Mouse (Mus musculus) right cerebral cortex, postnatal 10 days (tissue): Measurements from ENCODE around the gene Tmem170.
"Not testable (repeated sequence)": the region's sequence is repeated elsewhere in the genome, so short reads cannot be mapped to it uniquely, and the experiment has no call there.

ENCODE experiments used
- DNase-seq, 2 experiments: peaks; one replicate each; pipeline ENCODE4 v3.0.0; 2021; ENCODE audit warnings: low spot score in 2 of 2

Tmem170 gene

DNA sequence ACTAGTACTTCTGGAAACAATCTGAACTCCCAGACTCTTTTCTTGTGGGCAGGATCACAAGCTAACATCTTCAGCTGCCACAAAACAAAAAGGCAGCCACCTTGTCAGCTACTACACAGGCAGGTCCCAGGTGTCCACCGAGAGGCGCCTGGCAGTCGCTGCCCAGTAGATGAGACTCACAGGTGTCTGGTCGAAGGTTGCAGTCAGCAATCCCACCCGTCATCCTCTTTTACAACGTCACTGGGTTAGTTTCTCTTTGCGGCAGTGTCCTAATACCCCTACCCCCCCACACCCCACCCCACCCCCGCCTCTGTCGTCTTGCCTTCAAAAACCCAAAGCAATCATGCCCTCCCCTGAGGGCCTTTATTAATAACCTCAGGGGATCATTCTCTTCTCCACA is 792 bp downstream of the Tmem170 start:
- DNase-seq, result no peak

DNA sequence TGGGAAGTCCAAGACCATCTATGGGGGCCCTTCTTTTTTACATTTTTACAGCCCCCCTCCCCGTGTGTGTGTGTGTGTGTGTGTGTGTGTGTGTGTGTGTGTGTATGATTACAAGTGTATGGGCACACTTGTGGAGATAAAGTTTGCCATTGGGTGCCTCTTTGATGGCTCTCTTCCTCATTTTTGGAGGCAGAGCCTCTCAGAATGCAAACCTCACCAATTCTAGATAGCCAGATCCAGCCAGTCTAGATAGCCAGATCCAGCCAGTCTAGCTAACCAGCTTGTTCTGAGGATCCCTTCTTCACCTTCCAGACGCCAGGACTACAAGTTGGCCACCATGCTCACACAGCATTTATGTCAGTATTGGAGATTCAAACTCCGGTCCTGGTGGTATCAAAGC is 5.3 kb downstream of the Tmem170 start:
- no peak for DNase-seq

DNA sequence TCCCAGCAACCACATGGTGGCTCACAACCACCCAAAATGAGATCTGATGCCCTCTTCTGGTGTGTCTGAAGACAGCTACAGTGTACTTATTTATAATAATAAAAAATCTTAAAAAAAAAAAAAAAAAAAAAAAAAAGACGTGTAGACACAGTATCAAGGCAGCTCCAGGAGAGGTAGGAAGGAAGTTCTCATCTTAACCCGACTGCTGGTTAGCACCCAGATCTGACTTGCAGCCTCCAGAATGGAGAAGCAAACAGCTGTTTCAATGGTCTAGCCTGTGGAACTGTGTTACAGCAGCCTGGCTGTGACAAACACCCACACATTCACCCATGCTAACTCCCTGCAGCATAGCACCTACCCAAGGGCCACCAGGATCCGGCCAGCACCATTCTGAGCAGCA is 6.2 kb downstream of the Tmem170 start:
- DNase-seq, result no peak

DNA sequence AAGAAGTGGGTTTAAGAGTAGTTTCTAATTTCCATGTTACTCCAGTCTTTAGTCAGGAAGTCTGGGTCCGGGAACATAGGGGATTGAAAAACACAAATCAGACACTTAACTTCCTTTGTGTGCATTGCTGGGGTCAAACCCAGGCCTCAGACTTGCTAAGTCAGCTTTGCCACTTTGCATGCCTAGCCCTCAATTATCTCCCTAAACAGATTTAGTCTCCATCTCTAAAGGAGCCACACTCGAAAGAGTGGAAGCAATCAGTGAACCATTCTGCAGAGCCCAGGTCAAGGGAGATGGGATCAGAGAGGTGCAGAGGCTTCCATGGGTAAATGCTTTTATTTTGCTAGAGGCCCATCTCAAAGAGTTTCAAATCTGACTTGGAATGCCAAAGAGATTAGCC is 7.9 kb downstream of the Tmem170 start:
- no peak for DNase-seq

DNA sequence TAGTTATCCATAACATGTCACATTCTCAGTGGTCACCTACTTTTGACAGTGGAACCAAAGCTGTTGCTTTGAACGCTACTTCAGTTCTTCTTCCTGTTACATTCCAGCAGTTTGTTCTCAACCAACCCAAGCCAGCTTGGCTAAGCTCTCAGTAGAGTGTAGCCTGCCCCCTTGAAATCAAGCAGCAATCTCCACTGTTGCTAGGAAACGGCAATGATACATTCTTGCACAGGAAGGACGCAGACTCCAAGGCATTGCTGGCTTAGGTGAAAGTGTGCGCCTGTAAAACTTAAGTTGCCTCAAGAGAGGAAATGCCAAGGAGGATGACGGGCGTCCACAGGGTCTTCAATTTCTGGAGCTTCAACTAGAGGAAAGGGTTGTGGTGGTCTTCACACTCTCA is 10.7 kb downstream of the Tmem170 start:
- no peak for DNase-seq

DNA sequence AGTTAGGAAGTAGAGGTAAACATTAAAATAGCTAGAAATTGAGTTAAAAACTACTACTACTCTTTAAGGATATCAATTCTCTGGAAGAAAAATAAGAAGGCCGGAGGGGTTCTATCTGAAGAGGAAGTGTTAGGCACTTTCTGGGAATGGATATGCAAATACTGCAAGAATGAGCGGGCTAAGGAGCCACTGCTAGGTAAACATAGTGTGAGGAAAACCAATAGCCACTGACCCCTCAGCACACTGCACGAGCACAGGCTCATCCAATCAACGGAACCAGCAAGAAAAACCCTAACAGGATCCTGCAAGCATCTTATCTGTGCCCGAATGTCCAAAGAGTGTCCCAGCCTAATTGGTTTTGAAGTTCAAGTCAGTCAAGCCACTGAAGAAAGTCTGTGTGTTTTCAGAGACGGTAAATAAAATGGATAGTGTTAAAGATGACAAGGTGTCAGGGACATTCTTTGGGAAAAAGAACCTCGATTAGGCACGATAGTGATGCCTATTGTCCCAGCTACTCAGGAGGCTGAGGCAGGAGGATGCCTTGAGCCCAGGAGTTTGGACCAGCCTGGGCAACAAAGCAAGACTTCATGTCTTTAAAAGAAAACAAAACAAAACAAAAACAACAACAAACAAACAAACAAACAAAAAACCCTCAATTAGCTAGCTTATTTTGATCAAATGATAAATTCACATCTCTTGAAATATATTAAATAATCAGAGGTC is 11.3 kb downstream of the Tmem170 start:
- DNase-seq, result no peak

DNA sequence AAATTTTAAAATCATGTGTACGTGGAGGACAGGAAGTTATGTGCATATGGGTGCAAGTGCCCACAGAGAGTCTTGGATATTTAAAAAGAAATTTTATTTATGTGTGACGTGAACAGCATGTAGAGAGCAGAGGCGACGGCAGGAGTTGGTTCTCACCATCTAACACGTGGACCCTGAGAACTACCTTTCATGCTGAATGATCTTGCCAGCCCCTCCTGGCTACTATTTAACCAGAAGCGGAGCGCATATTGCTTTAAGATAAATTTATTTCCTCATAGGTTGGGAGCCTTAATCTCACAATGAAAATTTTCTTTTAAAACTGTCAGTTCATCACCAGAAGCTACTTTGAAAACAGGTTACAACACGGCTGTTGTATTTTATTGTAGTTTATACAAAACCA is 11.9 kb downstream of the Tmem170 start:
- no peak for DNase-seq

DNA sequence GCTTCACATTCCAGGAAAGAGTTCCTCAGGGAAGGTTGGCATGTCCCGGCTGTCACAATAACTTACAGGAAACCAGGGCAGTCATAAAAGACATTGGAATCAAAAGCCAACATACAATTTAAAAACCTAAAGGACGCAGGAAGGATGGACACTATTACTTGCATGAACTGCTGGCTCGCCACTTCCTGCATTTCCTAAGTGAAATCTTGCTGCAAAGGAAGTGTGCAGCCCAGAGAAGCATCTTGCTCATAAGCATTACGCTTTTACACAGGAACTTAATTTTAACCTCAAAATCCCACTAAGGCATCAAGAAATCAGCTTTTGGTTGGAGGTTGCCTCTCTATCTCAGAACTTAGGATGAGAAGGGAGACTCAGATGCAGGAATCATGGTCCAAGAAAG is 13.3 kb downstream of the Tmem170 start:
- DNase-seq, result no peak

DNA sequence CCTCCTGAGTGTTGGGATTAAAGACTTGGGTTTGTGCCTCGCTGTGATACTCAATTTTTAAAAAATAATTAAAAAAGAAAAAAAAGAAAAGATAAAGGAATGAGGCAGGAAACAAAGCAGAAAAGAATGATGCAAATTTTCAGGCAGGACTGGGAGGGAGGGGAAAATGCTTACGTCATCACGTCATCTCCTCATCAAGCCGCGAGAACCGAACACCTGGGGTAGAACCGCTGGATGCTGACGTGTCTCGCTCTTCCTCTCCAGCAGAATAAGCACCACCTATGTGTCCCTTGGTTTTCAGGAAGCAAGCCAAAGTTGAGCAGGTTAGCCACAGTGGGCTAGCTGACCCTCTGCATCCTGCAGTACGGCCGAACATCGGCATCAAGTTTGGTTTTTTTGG is 20.6 kb downstream of the Tmem170 start:
- no peak for DNase-seq

DNA sequence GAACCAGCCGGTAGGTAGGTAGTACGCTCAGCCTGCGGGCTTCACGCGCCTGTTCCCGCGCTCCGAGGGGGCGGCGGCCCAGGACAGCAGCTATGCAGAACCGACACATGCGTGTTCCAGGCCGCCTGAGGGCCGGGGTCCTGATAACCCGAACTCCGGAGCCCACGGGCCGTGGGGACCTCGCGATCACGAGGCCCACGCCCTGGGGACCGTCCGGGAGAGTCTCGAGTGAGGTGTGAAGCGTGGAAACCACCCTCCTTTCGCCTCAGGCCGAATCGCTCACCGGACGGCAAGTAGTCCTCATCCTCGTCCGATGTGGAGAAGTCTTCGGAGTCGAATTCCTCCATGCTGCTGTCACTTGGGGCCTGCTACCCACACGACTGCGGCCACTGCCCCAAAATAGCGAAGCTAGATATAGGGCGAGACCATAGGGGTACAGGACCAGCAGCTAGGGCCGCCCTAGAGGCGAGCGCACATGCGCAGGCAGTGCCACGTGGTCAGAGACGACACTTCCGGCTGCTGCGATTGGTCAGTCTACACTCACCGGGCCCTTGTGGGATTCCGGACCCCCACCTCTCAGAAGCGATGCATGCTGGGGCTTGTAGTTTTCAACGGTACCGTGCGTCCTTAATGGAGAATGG is 22.6 kb downstream of the Tmem170 start, which contains the start of gene Cfdp1:
Cfdp1 (minus strand) TSS at position 431 of the 641 bp plus-strand sequence.
- peak; percentile 98 to 99 for DNase-seq

DNA sequence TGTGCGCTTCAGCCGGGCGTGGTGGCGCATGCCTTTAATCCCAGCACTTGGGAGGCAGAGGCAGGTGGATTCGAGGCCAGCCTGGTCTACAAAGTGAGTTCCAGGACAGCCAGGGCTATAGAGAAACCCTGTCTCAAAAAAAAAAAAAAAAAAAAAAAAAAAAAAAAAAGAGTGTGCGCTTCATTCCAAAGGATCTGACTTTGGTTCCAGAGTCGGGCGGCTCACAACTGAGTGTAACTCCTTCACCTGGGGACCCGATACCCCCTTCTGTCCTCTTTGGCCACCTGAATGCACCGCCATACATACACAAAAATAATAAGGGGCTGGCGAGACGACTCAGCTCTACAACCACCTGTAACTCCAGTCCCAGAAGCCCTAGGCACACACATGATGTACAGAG is 23.3 kb downstream of the Tmem170 start:
- not testable (repeated sequence) for DNase-seq

DNA sequence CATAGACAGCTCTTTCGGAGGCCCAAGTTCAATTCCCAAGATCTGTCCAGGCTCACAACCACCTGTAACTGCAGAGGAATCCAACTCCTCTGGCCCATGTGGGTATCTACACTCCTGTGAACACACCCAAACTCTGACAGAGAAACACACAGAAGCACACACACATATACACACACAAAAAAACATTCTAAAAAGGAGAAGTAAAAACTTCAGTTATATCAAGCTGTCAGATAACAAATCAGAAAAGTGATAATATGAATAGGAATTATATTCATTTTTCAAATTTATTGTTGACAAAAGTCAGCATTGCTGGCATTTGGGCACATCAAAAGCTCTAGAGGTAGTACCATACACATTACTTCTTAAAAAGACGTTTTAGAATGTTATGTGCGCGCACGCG is 29.8 kb downstream of the Tmem170 start:
- DNase-seq, result no peak

DNA sequence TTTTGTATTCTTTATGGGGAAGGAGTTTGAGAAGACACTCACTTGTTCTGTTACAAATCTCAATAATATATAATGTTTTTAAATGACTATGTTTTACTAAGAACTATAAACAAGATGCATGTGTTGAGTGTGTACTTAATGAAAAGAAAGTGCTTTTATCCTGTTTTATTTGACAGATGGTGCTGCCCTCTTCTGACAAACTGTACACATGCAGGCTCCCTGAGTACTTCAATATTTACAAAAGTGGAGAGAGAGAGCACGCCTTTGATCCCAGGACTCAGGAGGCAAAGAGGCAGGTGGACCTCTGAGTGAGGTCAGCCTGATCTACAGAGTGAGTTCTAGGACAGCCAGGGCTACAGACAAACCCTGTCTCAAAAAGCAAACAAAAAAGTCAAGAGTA is 41.0 kb downstream of the Tmem170 start:
- no peak for DNase-seq

DNA sequence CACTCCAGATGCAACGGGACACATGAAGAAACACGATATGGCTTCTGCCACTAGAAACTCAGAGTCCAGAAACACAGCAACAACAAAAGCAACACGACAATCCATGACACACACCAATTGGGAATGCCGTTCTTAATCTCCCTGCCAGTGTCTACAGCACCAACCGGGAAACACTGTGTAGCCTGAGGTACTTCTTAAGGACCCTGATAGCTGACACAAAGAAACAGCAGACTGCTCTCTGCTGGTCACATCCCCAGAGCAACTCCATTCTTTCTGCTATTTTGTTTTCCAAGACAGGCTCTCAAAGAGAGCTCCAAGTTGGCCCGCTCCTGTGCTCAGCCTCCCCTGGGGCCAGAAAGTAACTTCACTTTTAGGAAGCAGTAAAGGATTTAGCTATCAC is 42.5 kb downstream of the Tmem170 start:
- no peak for DNase-seq

DNA sequence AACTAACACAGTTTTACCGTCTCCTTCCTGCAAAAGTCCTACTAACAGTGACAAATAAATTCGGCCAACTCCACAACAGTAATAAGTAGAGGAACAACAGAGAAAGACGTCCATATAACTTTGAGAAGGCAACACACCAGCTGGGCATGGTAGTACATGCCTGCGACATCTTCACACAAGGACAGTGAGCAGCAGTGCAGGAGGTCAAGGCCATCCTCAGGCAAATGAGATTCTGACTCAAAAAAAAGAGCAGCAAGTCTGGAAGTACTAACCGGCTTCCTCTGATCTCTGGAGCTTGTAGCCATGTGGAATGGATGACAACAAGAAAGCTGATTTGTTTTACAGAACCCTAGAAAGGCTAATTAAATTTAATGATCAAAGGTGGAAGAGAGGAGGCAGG is 43.6 kb downstream of the Tmem170 start:
- DNase-seq, result no peak

DNA sequence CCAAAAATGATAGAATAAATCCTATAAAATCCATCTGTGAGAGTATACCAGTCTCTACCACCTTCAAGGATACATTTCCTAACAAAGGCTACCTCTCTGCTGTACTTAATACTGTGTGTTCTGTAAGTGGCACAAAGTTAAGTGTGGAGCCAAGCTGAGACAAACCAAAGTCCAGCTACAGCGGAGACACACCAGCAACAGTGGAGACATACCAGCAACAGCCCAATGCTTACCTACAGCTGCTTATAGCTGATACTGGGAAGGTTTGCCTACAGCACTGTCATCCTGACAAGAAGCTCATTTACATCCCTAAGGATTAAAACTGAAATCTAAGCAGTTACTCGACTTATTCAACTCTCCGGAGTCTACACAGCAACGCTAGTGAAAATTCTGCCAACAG is 44.6 kb downstream of the Tmem170 start:
- DNase-seq, result no peak

DNA sequence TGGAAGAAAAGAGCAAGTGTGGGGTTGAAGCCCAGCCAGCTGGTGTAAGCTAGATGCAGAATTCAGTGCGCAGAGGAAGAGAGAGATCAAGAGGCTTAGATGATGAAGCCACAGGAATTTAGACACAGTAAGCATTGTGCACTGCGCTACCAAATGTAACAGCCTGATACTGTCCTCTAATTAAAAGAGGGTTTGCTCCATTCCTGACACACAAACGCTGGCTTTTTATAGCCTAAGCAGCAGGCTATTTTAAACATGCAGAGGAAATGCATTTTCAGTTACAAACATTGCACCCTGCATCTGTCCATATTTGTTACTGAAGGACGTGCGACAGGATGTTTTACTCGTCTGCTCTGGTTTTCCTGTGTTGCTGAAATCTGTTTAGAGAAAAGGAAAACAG is 48.0 kb downstream of the Tmem170 start:
- no peak for DNase-seq

DNA sequence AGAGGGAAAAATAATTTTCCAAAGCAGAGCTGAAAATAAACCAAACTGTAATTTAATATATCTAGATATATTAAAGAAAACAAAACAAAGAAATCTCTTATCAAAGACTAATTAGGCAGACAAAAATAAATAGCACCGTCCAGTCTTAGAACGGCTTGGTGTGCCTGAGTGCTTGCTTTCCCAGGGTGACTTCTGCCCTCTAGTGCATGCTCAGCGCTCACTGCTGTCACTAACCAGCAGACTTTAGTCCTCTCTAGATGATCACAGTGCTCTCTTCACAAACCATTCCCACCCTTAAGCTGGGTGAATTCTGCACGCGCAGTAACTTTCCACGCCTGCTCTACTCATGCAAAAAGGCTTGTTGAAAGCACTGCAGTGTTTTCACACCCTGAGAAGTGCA is 51.3 kb downstream of the Tmem170 start:
- peak in 1 of 2 experiments; percentile 43 for DNase-seq

DNA sequence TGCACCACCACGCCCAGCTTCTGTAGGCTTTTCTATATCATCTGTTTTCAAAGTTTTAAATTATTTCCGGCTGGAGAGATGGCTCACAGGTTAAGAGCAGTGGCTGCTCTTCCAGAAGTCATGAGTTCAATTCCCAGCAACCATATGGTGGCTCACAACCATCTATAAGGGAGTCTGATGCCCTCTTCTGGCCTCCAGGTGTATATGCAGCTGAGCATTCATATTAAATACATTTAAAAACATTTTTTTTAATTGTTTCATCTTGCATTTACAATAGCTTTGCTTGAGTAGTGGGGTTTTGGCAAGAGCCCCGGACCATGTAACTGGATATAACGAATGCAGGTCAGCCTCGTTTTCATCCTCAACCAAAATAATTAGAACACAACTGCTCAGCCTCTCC is 52.2 kb downstream of the Tmem170 start:
- no peak for DNase-seq

DNA sequence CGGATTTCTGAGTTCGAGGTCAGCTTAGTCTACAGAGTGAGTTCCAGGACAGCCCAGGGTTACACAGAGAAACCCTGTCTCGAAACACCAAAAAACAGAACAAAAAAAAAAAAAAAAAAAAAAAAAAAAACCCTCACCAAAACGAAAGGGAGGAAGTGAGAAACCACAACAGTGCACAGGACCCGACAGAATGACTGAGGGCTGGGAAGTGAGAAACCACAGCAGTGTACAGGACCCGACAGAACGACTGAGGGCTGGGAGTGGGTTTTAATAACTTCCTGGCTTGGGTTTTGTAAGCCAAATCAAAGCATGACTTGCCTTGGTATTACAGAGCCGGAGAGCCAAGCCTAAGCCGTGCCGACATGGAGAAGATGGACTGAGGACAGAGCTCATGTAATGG is 55.4 kb downstream of the Tmem170 start:
- DNase-seq, result no peak

DNA sequence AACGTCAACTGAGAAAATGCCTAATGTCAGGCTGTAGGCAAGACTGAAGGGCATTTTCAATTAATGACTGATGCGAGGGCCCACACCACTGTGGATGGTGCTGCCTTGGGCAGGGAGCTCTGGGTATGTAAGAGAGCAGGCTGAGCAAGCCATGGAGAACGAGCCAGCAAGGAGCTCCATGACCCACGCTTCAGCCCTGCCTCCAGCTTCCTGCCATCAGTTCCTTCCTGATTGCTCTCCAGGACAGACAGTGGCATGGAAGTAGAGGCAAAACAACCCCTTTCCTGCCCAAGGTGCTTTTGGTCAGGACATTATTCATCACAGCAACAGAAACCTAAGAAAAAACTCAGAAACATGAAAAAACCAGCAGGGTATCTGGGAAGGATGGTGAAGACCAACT is 55.9 kb downstream of the Tmem170 start:
- no peak for DNase-seq

DNA sequence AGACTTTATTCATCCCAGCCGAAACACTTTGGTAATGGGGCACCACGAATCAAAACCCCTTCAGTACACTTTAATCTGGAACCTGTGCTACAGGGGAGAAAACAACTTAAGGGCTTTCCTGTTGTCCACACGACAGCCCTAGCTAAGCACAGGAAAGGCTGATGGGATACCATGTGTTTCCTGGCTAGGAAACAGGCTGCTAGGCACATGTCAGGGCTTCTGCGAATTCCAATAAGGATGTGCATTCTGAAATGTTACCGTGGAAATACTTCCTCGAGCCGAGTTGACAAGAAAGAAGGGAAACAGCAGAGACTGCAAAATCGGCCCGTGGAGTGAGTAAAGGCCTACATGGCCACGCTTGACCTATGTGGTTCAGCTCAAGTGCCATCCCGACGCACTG is 56.5 kb downstream of the Tmem170 start:
- peak; percentile 36 to 39 for DNase-seq

DNA sequence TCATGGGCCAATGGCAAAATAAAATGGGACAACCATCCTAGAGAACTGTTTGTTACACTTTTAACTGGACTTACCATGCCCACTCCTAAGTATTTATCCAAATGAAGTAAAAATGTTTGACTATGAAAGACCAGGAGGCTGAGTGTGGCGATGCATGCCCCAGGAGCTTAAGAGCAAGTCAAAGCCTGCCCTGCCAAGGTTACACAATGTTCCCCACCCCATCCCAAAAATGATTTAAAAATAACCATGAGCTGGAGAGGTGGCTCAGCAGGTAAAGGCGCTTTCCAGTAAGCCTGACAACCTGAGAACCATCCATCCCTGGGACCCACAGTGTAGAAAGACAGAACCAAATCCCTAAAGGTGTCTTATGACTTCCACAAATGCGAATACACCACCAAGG is 58.0 kb downstream of the Tmem170 start:
- DNase-seq, result no peak

DNA sequence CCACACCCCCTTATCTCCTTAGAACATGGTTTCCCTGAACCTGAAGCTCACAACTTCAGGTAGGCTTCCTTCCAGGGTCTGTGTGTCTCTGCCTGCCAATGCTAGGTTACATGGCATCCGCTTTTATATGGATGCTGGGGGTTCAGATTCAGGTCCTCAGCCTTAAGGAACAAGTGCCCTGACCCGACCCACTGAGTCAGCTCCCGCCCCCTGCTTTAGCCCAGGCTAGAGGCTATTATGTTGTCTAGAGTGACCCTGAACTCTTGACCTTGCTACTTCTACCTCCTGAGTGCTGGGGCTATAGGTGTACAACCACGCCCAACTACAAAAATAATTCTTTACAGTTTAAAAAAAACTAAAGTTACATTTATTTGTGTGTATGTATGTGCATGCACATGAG is 61.5 kb downstream of the Tmem170 start:
- DNase-seq, result no peak
